Mouse (Mus musculus): ENCODE measurements at regions not wholly inside any gene's neighbourhood (a gene's known extent, or its start where the extent isn't known, plus 50 kb on each side); places are given as distances from the start of the nearest gene placed in this dataset.

DNA sequence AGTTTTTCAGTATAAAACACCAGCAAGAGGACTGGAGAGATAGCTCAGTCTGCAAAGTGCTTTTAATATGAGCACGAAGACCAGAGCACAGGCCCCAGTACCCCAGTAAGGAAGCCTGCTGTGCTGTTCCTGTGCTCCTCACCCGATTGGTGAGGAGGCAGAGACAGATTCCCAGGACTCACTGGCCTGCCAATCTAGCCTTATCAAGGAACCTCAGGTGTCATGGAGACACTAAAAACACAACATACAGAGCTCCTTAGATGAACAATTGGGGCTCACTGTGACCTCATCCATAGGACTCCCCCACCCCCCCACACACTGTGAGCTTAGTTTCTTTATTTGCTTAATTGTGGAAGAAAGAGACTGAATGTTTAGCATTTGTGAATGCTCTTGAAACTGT is 355.4 kb upstream of the Marcks start:
- TF ChIP-seq CTCF (IDR thresholded peaks at IDR 0.05) (no peak), EP300 (IDR thresholded peaks at IDR 0.05) (no peak)
